Mouse (Mus musculus): ENCODE results near the gene Pcnx. TPM values are rescaled to one million over a fixed set of nuclear protein-coding genes. Genes with fewer than 3 reads are reported as not detected.
A peak's percentile ranks its signal among the peaks of the same experiment; 100 is the strongest.

Gene Pcnx
- total RNA-seq, 2 experiments from 2014 or later = 99.3 to 109 TPM

DNA sequence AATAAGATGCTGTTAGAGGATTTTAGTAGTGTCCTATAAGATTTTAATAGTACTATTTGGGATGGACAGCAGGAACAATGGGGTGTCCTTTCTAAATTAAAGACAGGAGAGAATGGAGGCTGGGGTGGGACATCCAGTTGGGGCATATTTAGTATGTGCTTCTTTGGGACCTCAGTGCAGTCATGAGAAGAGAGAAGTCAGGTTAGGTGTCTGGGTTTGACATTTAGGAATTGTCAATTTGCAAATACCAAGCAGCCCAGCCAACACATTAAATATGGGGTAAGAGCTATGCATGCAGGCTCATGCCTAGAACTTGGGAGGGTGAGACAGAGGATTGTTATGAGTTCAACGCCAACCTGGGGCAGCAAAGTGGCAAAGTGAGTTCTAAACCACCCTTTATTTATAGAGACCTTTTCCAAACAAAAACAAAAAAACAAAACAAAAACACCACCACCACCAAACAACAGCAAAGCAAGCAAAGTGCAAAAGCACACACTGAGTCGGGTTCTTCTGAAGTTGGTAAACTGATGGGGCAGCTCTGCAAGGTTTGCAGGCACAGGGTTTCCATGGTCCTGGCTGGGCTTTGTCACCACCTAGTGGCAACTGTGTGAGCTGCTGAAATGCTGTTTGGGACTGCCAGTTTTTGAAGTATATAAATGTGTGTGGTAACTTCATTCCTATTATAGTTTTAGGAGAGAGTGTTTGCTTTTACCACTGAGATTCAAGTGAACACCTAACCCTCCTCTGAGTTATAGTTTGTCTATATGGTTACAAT is 55.5 kb downstream of the Pcnx start:
- Histone ChIP-seq H3K27ac (no peak overlapping the region), H3K4me3 (no peak overlapping the region)
- TF ChIP-seq CTCF (IDR thresholded peaks at IDR 0.05) = peak; percentile 97
- intact Hi-C loops (cut with DNase I) = loop anchor here (1.0 to 2.0 kb wide), 2 partner anchors 55 to 119 kb away; partner anchors contain the start of gene Pcnx
- DNase-seq (ENCODE audit: extremely low spot score in 1 of 2, low spot score in 2 of 2) = peak; percentile 65 to 75

DNA sequence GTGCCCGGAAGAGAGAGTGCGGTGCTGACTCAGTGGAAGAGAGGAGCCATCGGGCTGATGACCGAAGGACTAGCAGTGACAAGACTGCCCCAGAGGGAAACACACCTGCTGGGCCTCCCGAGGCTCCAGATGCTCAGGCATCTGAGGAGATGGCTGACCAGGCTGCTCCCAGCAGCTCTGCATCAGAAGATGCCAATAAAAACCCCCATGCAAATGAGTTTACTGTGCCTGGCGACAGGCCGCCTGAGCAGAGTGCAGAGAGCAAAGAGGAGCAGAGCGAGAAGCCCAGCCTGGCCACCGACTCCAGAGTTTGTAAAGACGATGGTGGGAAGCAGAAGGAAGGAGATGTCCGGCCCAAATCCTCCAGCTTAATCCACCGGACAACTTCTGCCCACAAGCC is 58.5 kb downstream of the Pcnx start:
- intact Hi-C loops (cut with DNase I) = no loop called here
- H3K4me3 ChIP-seq = no peak overlapping the region
- no peak for TF ChIP-seq CTCF (IDR thresholded peaks at IDR 0.05)
- no peak overlapping the region for H3K27ac ChIP-seq
- DNase-seq (ENCODE audit: extremely low spot score in 1 of 2, low spot score in 2 of 2) = no peak

DNA sequence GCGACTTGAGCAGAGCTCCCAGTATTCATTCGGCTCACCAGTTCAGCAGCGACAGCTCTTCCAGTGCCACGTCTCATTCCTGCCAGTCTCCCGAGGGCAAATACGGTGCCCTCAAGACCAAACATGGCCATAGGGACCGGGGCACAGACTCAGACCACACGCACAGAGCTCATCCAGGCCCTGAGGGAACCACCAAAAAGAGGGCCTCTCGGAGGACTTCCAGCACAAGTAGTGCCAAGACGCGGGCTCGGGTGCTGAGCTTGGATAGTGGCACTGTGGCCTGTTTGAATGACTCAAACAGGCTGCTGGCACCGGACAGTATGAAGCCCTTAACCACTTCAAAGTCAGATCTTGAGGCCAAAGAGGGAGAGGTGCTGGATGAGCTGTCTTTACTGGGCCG is 59.1 kb downstream of the Pcnx start:
- intact Hi-C loops (cut with DNase I) = no loop called here

DNA sequence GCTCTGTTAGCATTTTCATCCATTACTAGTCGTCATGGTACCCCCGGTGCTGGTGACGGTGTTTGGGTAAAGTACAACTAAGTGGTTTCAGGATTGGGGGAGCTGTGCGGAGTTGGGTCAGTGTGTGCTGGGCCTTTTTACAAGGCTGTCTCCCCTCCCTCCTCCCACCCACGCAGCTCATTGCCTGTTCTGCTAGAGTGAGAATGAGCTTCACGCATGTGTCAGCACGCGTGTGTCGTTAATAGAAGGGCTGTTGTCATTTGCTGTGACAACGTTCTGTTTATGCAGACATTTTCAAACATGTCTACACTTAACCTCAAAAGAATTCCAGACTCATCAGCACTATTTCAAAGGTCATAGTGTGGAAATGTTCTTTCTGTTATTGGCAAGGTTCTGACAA is 60.2 kb downstream of the Pcnx start:
- TF ChIP-seq CTCF (IDR thresholded peaks at IDR 0.05) = no peak
- intact Hi-C loops (cut with DNase I) = no loop called here
- no peak for DNase-seq (ENCODE audit: extremely low spot score in 1 of 2, low spot score in 2 of 2)
- Histone ChIP-seq H3K4me3 (no peak overlapping the region), H3K27ac (no peak overlapping the region; the same call in 1 of the 2 replicates)

More for the DNA sequence above, 59.1 kb downstream of the Pcnx start:
- Histone ChIP-seq H3K4me3 (no peak overlapping the region), H3K27ac (no peak overlapping the region)
- DNase-seq (ENCODE audit: extremely low spot score in 1 of 2, low spot score in 2 of 2) = no peak
- no peak for TF ChIP-seq CTCF (IDR thresholded peaks at IDR 0.05)

DNA sequence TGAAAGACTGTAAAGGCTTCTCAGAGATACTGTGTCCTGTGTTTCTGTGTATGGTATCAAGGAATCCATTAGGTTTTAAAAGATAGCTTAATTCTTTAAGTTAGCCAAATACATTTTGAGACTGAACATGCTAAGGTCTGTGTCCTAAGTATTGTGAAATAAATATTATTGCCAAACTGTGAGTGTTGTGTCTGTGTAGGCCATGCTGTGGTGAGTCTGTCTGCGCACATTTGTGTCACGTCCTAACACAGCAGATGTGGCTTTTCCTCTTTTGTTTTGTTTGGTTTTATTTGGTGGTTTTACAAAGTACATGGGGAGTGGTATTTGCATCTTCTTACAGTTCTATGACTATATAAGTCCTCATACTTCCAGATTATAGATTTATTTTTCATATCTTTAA is 60.8 kb downstream of the Pcnx start:
- intact Hi-C loops (cut with DNase I) = no loop called here
- Histone ChIP-seq H3K27ac (no peak overlapping the region), H3K4me3 (no peak overlapping the region)
- DNase-seq (ENCODE audit: extremely low spot score in 1 of 2, low spot score in 2 of 2) = no peak
- TF ChIP-seq CTCF (IDR thresholded peaks at IDR 0.05) = no peak

DNA sequence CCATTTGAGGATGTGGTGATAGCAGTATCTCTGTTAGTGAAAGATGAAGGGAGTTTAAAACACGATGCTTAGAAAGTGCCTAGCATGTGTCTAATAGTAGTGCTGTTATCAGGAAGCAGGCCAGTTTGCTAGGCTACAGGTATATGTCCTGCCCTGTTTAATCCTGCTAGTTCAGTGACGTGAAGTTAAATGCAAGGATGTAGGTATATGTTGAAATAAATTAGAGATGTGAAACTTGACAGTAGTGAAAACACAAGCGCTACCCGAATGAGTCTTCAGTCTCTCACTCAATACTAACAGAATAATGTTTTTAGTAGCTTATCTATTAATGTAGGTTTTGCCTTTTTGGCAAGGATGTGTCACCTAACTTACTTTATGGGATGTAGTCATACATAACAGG is 62.0 kb downstream of the Pcnx start:
- intact Hi-C loops (cut with DNase I) = no loop called here
- TF ChIP-seq CTCF (IDR thresholded peaks at IDR 0.05) = no peak
- H3K27ac ChIP-seq = no peak overlapping the region
- H3K4me3 ChIP-seq = no peak overlapping the region
- DNase-seq (ENCODE audit: extremely low spot score in 1 of 2, low spot score in 2 of 2) = no peak

DNA sequence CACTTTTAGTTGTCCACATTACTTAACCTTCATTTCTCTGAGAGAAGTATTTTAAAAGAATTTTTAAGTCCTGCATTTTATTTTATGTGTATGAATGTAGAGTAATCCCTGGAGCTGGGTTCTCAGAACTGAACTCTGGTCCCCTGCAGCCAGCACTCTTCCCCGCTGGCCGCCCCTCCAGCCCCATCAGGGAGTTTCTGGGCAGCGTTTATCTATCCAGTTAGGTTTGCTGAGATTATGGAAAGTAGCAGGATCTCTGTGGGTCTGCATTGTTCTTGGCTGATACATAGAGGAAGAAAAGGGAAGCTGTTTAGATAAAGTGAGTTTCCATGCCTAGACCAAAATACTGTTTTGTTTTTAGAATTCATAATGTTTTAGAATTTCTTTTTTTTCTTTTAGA is 63.0 kb downstream of the Pcnx start:
- Histone ChIP-seq H3K4me3 (no peak overlapping the region), H3K27ac (no peak overlapping the region)
- intact Hi-C loops (cut with DNase I) = no loop called here
- DNase-seq (ENCODE audit: extremely low spot score in 1 of 2, low spot score in 2 of 2) = no peak
- no peak for TF ChIP-seq CTCF (IDR thresholded peaks at IDR 0.05)

DNA sequence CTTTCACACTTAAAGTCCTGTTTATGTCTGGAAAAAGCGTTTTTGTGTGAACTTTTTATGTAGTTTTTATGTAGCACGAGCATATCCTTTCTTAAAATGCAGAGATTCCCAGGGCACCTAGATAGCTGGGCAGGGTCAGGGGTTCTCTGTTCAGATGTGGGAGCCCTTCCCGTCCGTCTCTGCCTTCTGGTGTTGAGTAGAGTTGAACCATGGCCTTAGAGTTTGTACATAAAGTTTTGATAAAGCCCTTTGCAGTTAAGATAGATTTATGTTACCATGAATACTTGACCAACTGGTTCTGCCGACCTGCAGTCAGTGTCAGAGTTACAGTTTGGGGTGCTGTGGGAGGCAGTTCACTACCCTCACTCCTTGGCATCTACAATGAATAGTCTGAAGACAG is 67.3 kb downstream of the Pcnx start:
- no peak for TF ChIP-seq CTCF (IDR thresholded peaks at IDR 0.05)
- H3K27ac ChIP-seq = no peak overlapping the region

DNA sequence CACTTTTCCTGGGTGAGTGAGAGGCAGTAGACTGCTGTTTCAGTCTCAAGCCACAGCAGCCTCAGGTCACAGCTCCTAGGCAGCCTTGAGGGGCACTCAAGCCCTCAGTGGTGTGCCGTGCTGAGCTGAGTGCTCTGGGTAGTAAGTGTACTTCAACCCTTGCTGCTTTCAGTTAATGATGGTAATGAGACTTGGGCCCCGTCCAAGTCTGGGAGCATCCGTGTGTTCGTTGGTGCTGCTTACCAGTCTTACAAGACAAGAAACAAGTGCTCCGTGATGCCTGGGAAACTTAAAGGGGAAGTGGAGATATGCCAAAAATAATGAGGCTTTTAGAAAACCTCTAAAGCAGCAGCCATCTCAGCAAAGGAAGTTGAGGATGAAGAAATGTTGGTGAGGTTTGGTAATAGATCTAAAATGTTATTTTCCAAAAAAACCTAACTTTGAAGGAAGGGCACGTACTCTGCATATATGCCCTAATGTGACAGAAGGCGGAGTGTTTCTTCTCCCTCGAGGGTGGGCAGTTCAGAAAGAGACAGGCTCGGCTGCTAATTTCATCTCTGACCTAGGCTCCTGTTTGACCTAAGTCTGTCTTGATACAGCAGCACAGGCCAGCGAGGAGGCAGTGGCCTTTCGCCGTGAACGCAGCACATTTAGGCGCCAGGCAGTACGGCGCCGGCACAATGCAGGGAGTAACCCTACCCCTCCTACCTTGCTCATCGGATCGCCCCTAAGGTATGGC is 68.0 kb downstream of the Pcnx start:
- intact Hi-C loops (cut with DNase I) = loop anchor here (5.0 kb wide), 1 partner anchor 34 kb away; no protein-coding TSS in a partner anchor
- H3K4me3 ChIP-seq = no peak overlapping the region
- no peak for TF ChIP-seq CTCF (IDR thresholded peaks at IDR 0.05)
- H3K27ac ChIP-seq = no peak overlapping the region; the same call in 1 of the 2 replicates
- no peak for DNase-seq (ENCODE audit: extremely low spot score in 1 of 2, low spot score in 2 of 2)

More for the DNA sequence above, 67.3 kb downstream of the Pcnx start:
- intact Hi-C loops (cut with DNase I) = loop anchor here (5.0 kb wide), 1 partner anchor 35 kb away; no protein-coding TSS in a partner anchor
- no peak overlapping the region for H3K4me3 ChIP-seq
- DNase-seq (ENCODE audit: extremely low spot score in 1 of 2, low spot score in 2 of 2) = no peak

DNA sequence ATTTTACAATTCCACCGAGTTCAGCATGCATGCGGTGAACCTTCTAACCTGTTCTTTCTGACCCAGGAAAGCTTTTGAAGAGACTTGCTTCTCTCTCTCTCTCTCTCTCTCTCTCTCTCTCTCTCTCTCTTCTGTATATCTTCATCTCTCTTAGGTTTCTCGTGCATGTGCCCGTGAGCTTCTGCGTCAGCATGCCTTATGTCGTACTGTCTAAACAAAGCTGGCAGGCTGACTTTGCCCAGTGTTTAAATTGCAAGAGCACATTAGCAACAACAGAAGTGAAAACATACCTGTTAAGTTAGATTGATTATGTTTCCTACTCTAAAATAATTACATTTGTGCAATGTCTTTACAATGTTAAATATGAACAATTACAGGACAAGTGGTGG is 68.6 kb downstream of the Pcnx start:
- no peak for DNase-seq (ENCODE audit: extremely low spot score in 1 of 2, low spot score in 2 of 2)
- TF ChIP-seq CTCF (IDR thresholded peaks at IDR 0.05) = no peak
- intact Hi-C loops (cut with DNase I) = loop anchor here (5.0 kb wide), 1 partner anchor 34 kb away; no protein-coding TSS in a partner anchor
- H3K27ac ChIP-seq = no peak overlapping the region; the same call in 1 of the 2 replicates
- H3K4me3 ChIP-seq = no peak overlapping the region

DNA sequence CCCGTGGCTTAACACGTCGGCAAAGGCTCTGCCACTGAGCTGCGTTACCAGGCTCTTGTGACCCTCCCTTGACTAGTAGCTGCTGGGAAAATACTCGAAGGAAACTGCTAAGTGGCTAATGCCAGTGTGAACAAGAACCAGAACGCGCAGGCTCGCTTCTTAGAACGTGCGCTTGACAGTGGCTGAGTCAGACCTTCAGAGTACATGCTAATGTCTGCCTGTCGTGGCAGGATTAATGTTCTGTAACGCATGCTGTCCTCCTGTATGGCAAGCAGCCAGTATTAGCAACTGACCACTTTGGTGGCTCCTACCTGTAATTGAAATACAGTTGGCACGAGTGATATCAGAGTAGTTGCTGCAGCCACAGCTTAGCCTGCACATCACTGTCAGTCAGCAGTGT is 72.2 kb downstream of the Pcnx start:
- intact Hi-C loops (cut with DNase I) = no loop called here
- no peak for DNase-seq (ENCODE audit: extremely low spot score in 1 of 2, low spot score in 2 of 2)
- Histone ChIP-seq H3K4me3 (no peak overlapping the region), H3K27ac (no peak overlapping the region)
- TF ChIP-seq CTCF (IDR thresholded peaks at IDR 0.05) = no peak

DNA sequence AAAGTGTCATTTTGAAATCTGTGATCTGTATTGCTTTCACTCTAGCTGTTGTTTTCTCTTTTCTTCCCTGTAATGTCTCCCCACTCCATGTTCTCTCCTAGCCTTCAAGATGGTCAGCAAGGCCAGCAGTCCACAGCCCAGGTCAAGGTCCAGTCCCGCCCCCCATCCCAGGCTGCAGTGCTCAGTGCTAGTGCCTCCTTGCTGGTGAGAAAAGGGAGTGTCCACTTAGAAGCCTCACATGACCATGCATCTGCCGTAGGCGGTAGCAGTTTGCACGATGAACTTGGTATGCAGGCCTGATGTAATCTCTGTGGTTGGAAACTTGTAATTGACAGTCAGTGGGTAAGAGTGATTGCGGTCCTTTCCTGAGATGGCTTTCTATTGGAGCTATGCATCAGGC is 73.6 kb downstream of the Pcnx start:
- H3K4me3 ChIP-seq = no peak overlapping the region
- no peak for DNase-seq (ENCODE audit: extremely low spot score in 1 of 2, low spot score in 2 of 2)
- no peak overlapping the region for H3K27ac ChIP-seq
- no peak for TF ChIP-seq CTCF (IDR thresholded peaks at IDR 0.05)
- intact Hi-C loops (cut with DNase I) = no loop called here

Data from left cerebral cortex, adult 2 months (tissue).